Mouse (Mus musculus): ENCODE data around the gene Sec14l2.
A peak's percentile ranks its signal among the peaks of the same experiment; 100 is the strongest.

Sec14l2 gene

GRCm38 (mm10) chr11:4122742-4123579 is at the start of gene Sec14l2:
Gene Sec14l2, minus strand, starts transcription at chr11:4123415.
- peak; percentile 51 to 56 for DNase-seq

GRCm38 (mm10) chr11:4166467-4167090 is 43.4 kb upstream of the Sec14l2 start:
- DNase-seq: no peak

- no peak for DNase-seq
Measured at GRCm38 (mm10) chr11:4164701-4165100, 41.5 kb upstream of the Sec14l2 start.

- DNase-seq: peak; percentile 12 to 16
Measured at GRCm38 (mm10) chr11:4160758-4161480, 37.7 kb upstream of the Sec14l2 start.

- peak; percentile 97 for DNase-seq
Measured at GRCm38 (mm10) chr11:4159808-4160708, 36.8 kb upstream of the Sec14l2 start, which contains the start of the genes Ccdc157 and Sf3a1. Gene Ccdc157, minus strand, starts transcription at chr11:4160293. Gene Sf3a1, plus strand, starts transcription at chr11:4160350.

- no peak for DNase-seq
Measured at GRCm38 (mm10) chr11:4158676-4159075, 35.5 kb upstream of the Sec14l2 start.

GRCm38 (mm10) chr11:4155641-4156040 is 32.4 kb upstream of the Sec14l2 start:
- no peak for DNase-seq

- no peak for DNase-seq
Measured at GRCm38 (mm10) chr11:4153694-4154093, 30.5 kb upstream of the Sec14l2 start.

GRCm38 (mm10) chr11:4149886-4150285 is 26.7 kb upstream of the Sec14l2 start:
- no peak for DNase-seq

GRCm38 (mm10) chr11:4148536-4149156 is 25.4 kb upstream of the Sec14l2 start:
- DNase-seq: no peak

- no peak for DNase-seq
Measured at GRCm38 (mm10) chr11:4148120-4148519, 24.9 kb upstream of the Sec14l2 start.

GRCm38 (mm10) chr11:4147098-4147497 is 23.9 kb upstream of the Sec14l2 start:
- no peak for DNase-seq

GRCm38 (mm10) chr11:4146381-4146780 is 23.2 kb upstream of the Sec14l2 start:
- DNase-seq: no peak

GRCm38 (mm10) chr11:4143281-4144062 is 20.3 kb upstream of the Sec14l2 start:
- DNase-seq: no peak

GRCm38 (mm10) chr11:4142352-4142751 is 19.1 kb upstream of the Sec14l2 start:
- DNase-seq: no peak

- DNase-seq: no peak
Measured at GRCm38 (mm10) chr11:4141505-4141904, 18.3 kb upstream of the Sec14l2 start.

GRCm38 (mm10) chr11:4138964-4139363 is 15.7 kb upstream of the Sec14l2 start:
- no peak for DNase-seq

- peak; percentile 89 to 92 for DNase-seq
Measured at GRCm38 (mm10) chr11:4134986-4135935, 12.0 kb upstream of the Sec14l2 start, which contains the start of gene Rnf215. Gene Rnf215, plus strand, starts transcription at chr11:4135202.

GRCm38 (mm10) chr11:4134400-4134799 is 11.2 kb upstream of the Sec14l2 start:
- no peak for DNase-seq

- DNase-seq: peak; percentile 54 to 59
Measured at GRCm38 (mm10) chr11:4133450-4133849, 10.2 kb upstream of the Sec14l2 start.
